Mouse (Mus musculus) kidney, embryonic 15.5 days (tissue): ENCODE data around the gene Itga9. TPM values are rescaled to one million over a fixed set of nuclear protein-coding genes. Genes with fewer than 3 reads are reported as not detected.

ENCODE experiments used
- ATAC-seq: fragments of 200-750 bp; cut with Nextera tagmentation; replicated peaks from 2 replicates; pipeline ENCODE4 v1.8.0; 2017; ENCODE audit warnings: moderate TSS enrichment; ENCODE audit not compliant: low FRiP score
- H3K27ac ChIP-seq: fragments of 300-500 bp; sonication (generic); 2 replicates; pipeline ENCODE4 v1.5.1; 2015; ENCODE audit warnings: mild to moderate bottlenecking, inconsistent platforms
- H3K27me3 ChIP-seq: fragments of 300-500 bp; sonication (generic); 2 replicates; pipeline ENCODE4 v1.6.1; 2015; ENCODE audit warnings: inconsistent platforms
- H3K36me3 ChIP-seq: fragments of 300-500 bp; sonication (generic); 2 replicates; pipeline ENCODE4 v1.6.1; 2015; ENCODE audit warnings: inconsistent platforms
- H3K4me1 ChIP-seq: fragments of 300-500 bp; sonication (generic); 2 replicates; pipeline ENCODE4 v1.6.1; 2015; ENCODE audit warnings: inconsistent platforms
- H3K4me2 ChIP-seq: fragments of 300-500 bp; sonication (generic); 2 replicates; pipeline ENCODE4 v1.6.1; 2015; ENCODE audit warnings: moderate library complexity, mild to moderate bottlenecking, inconsistent platforms
- H3K4me3 ChIP-seq: fragments of 300-500 bp; sonication (generic); replicated peaks from 2 replicates; pipeline ENCODE4 v1.5.1; 2015; ENCODE audit warnings: mild to moderate bottlenecking, inconsistent platforms
- H3K9ac ChIP-seq: fragments of 300-500 bp; sonication (generic); 2 replicates; pipeline ENCODE4 v1.6.1; 2015; ENCODE audit warnings: mild to moderate bottlenecking, inconsistent platforms
- H3K9me3 ChIP-seq: fragments of 300-500 bp; sonication (generic); replicated peaks from 2 replicates; pipeline ENCODE4 v1.6.1; 2016; ENCODE audit warnings: inconsistent platforms
- WGBS: fragments of 180-500 bp; shearing (Covaris S2); methylation state at CpG from one replicate; pipeline ENCODE4 v1.1.7; 2015; ENCODE audit warnings: mixed read lengths; 5-methylcytosine and 5-hydroxymethylcytosine counted together
- polyA plus RNA-seq: library from polyadenylated mRNA; unstranded; fragments of >200 nt; fragmentation: Nextera tagmentation; extraction: Ambion mirVana; gene quantifications from 2 replicates; pipeline ENCODE4 v1.2.1, GENCODE M21; 2015

Gene Itga9
- polyA plus RNA-seq, 1 experiment from 2014 or later = 26.1 TPM

DNA sequence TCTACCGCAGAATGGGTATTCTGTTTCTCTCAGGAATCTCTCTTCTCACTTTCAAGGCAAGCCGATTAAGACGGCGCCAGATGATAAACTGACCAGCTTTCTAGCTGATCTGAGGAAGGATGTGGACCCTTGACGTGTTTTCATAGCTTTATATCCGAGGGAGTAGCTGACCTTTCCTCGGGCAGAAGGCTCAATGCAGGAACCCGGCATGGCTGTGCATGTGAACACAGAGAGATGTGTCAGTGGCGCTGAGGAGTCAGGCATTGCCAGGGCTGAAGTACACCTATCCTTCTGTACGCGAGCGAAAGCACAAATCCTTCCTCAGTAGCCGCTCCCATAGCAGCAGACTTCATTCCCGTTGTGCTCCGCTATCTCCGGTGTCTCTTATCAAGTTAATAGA lies 207.6 kb downstream of the Itga9 start:
- no peak overlapping the region for H3K9ac ChIP-seq
- H3K27me3 ChIP-seq = no peaks in the 10 kb centered on the region
- H3K9me3 ChIP-seq = no peaks in the 10 kb centered on the region
- 21% methylated on average over 16 of the region's 16 CpGs for WGBS
- H3K4me1 ChIP-seq = peaks cover 62% of the 10 kb centered on the region
- peak; percentile 66 for ATAC-seq
- peaks cover 6% of the 10 kb centered on the region; the same call in 1 of the 2 replicates for H3K36me3 ChIP-seq
- H3K4me3 ChIP-seq = no peak overlapping the region
- peak overlapping the region; percentile 29 for H3K4me2 ChIP-seq
- peak overlapping the region; percentile 73 for H3K27ac ChIP-seq

DNA sequence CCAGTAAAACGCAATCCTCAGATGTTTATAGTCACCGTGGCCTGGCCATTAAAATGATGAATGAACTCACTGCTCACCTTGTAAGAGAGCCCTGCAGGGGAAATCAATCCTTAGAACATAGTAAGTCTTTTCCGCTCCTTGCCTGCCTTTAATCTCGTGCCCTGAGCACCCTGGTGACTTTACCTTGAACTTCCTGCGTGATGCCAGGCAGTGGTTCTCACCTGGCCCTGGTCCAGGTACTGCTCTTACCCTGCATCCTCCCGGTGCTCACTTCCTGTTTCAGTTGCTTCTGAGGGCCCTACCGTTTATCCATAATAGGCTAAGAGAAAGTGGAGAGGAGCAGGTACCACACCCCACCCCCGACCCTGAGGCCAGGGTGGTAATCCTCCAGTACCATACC lies 208.0 kb downstream of the Itga9 start:
- Histone ChIP-seq H3K9ac (no peak overlapping the region), H3K36me3 (peaks cover 6% of the 10 kb centered on the region; the same call in 1 of the 2 replicates), H3K27ac (peak overlapping the region; percentile 73), H3K4me3 (no peak overlapping the region), H3K4me1 (peaks cover 62% of the 10 kb centered on the region), H3K4me2 (peak overlapping the region; percentile 29), H3K27me3 (no peaks in the 10 kb centered on the region), H3K9me3 (no peaks in the 10 kb centered on the region)
- WGBS = 23% methylated on average over 8 of the region's 8 CpGs
- ATAC-seq = peak; percentile 49

DNA sequence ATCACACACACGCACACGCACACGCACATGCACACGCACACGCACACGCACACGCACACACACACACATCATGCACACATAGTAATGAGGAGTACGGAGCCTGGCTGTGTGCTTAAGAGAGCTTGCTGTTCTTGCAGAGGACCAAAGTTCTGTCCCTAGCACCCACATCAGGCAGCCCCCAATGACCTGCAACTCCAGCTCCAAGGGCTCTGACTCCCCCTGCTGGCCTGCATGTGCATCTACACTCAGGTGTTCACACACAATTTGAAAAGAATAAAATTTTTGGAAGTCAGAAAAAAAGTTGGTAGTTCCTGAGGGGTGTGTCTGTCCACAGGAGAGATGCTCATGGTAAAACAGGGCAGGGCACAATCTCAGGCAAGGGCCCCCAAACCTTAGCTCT lies 209.1 kb downstream of the Itga9 start:
- no peak overlapping the region for H3K4me2 ChIP-seq
- H3K9ac ChIP-seq = no peak overlapping the region
- 94% methylated on average over 8 of the region's 8 CpGs for WGBS
- no peak overlapping the region for H3K4me3 ChIP-seq
- peaks cover 5% of the 10 kb centered on the region; the same call in 1 of the 2 replicates for H3K36me3 ChIP-seq
- ATAC-seq = no peak
- peaks cover 56% of the 10 kb centered on the region for H3K4me1 ChIP-seq
- no peaks in the 10 kb centered on the region for H3K9me3 ChIP-seq
- H3K27ac ChIP-seq = no peak overlapping the region
- no peaks in the 10 kb centered on the region for H3K27me3 ChIP-seq

DNA sequence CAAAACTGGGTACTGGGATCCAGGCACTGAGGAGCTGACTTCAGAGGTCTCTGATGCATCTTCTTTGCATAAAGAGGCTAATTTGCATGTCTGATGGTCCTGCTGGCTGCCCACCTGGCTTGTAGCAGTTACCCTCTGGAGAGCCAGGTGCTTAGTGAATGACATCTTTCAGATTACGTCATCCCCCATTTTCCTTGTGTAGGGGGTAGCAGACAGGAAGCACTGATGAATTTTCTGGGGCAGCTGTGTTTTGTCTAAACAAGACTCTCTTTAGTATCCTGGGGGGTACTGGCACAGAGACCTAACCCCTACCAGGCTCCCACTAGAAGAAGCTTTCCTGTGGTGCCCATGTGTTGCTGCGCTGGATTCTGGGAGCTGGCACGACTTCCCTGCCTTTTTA lies 212.0 kb downstream of the Itga9 start:
- Histone ChIP-seq H3K27ac (no peak overlapping the region), H3K4me1 (peaks cover 50% of the 10 kb centered on the region), H3K9me3 (no peaks in the 10 kb centered on the region), H3K27me3 (no peaks in the 10 kb centered on the region), H3K4me2 (no peak overlapping the region), H3K36me3 (no peaks in the 10 kb centered on the region), H3K9ac (no peak overlapping the region), H3K4me3 (no peak overlapping the region)
- 83% methylated on average over 3 of the region's 3 CpGs for WGBS
- ATAC-seq = no peak

DNA sequence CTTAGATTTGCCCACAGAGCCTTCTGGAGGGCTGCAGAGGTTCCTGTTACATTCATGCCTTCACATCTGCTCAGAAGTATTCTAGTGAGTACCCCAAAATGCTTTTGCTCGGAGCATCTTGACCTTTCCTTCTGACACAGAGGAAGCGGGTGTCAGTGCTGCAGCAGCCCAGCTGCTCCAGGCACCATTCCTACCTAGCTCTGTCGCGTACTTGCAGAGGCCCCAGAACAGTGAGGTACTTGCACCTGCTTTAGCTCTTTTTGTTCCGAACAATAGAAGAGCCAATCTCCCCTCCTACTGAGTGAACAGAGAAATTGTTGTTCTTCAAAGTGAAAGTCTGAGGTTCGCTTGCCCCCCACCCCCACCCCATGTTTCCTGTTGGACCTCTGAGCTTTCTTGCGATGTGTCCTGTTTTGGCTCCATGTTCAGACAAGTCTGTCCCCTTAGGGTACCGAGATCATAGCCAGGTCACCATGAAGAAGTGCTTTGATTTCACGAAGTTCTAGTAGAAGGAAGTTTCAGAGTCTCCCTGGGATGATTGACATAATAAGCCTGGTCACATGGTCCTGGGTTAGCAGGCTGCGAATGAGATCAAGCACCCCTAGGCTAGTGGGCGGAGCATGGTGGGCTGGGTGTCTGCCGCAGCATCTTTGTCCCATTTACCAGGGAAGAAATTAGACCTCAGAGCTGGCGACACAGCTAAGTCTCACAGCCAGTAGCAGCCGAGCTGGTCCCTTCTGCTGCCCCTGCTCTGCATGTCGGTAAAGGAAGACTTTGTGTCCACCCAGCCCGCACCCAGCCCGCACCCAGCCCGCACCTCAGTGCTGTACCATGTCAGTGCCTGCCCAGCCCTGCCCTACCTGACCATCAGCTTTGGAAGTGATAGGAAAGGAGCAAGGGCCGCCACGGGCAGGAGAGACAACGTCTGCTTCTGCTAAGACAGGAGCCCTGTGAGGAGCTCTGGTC lies 215.0 kb downstream of the Itga9 start:
- peak overlapping the region; percentile 5; the same call in 1 of the 2 replicates for H3K27ac ChIP-seq

DNA sequence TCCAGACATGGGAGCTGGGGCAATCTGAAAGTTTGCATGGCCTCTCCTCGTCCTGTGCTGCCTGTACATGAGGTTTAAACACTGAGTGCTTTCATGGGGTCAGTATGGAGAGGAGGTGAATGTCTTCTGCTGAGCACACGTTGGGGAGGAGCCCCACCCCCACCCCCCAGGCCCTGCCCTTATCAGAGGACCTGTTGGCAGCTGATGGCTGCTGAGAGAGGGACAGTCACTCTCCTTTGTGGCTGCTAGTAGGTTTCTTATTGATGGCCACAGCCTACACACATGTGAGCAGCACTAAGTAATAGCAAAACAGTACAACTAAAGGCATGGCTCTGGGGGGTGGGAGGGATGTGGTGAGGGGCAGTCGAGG lies 215.7 kb downstream of the Itga9 start:
- 0 out of 2 replicates have a peak, but pooled peaks cover 7% of the 10 kb centered on the region for H3K36me3 ChIP-seq
- peaks cover 30% of the 10 kb centered on the region for H3K4me1 ChIP-seq
- H3K4me2 ChIP-seq = peak overlapping the region; percentile 14; the same call in 1 of the 2 replicates
- no peaks in the 10 kb centered on the region for H3K9me3 ChIP-seq
- no peak overlapping the region for H3K27ac ChIP-seq
- no peak overlapping the region for H3K4me3 ChIP-seq
- WGBS = 50% methylated on average over 3 of the region's 3 CpGs
- no peaks in the 10 kb centered on the region for H3K27me3 ChIP-seq
- H3K9ac ChIP-seq = no peak overlapping the region
- no peak; the same call in 1 of the 2 replicates for ATAC-seq

More for the DNA sequence above, 215.0 kb downstream of the Itga9 start:
- Histone ChIP-seq H3K9ac (no peak overlapping the region), H3K36me3 (0 out of 2 replicates have a peak, but pooled peaks cover 7% of the 10 kb centered on the region), H3K27me3 (no peaks in the 10 kb centered on the region), H3K9me3 (no peaks in the 10 kb centered on the region), H3K4me3 (no peak overlapping the region), H3K4me2 (peak overlapping the region; percentile 14), H3K4me1 (peaks cover 34% of the 10 kb centered on the region)
- no peak; the same call in 1 of the 2 replicates for ATAC-seq
- WGBS = 55% methylated on average over 21 of the region's 21 CpGs

DNA sequence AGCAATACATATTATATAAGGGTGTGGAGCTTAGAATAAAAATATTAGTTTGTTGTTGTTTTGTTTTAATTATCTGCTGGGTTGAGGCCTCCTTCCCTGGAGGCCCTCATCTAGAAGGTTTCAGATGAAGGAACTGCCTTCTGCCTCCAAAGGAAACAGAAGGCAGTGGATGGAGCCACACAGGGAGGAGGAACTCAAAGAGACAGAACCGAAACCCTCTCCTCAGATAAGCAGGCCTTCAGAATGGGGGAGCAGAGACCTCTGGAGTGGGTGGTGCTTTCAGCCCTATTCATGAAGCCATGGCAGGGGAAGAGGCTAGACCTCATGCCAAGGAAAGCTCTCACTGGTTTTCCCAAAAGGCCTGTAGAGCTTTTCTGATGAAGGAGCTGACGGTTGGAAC lies 216.1 kb downstream of the Itga9 start:
- 0 out of 2 replicates have a peak, but pooled peaks cover 7% of the 10 kb centered on the region for H3K36me3 ChIP-seq
- no peak overlapping the region for H3K4me2 ChIP-seq
- H3K9ac ChIP-seq = no peak overlapping the region
- no peaks in the 10 kb centered on the region for H3K9me3 ChIP-seq
- H3K27ac ChIP-seq = no peak overlapping the region
- no peak overlapping the region for H3K4me3 ChIP-seq
- no peaks in the 10 kb centered on the region for H3K27me3 ChIP-seq
- no peak for ATAC-seq
- peaks cover 26% of the 10 kb centered on the region for H3K4me1 ChIP-seq
- whole genome bisulfite sequencing = 91% methylated on average over 2 of the region's 2 CpGs

DNA sequence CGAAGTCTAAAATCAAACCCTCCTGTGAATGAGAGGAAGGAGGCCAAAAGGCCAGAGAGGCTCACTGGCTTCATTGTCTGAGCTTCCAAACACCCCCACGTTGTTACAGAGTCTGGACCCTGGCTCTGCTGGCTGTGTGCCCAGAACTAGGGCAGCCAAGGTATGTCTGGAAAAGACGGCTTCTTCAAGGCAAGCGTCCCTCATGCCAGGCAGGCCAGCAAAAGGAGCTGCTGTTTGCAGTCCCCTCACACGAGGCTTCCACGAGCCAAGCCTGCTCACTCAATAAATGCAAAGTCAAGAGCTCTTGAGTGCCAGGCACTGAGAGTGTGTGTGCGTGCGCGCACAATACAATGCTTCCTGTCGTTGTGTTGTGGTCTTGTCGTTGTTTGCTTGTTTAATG lies 224.6 kb downstream of the Itga9 start:
- peak; percentile 55; the same call in 1 of the 2 replicates for ATAC-seq
- Histone ChIP-seq H3K27me3 (no peaks in the 10 kb centered on the region), H3K27ac (peak overlapping the region; percentile 37; the same call in 1 of the 2 replicates), H3K36me3 (peaks cover 31% of the 10 kb centered on the region), H3K4me2 (no peak overlapping the region), H3K4me3 (no peak overlapping the region), H3K9me3 (no peaks in the 10 kb centered on the region), H3K9ac (no peak overlapping the region), H3K4me1 (peaks cover 15% of the 10 kb centered on the region)
- WGBS = 49% methylated on average over 11 of the region's 11 CpGs

DNA sequence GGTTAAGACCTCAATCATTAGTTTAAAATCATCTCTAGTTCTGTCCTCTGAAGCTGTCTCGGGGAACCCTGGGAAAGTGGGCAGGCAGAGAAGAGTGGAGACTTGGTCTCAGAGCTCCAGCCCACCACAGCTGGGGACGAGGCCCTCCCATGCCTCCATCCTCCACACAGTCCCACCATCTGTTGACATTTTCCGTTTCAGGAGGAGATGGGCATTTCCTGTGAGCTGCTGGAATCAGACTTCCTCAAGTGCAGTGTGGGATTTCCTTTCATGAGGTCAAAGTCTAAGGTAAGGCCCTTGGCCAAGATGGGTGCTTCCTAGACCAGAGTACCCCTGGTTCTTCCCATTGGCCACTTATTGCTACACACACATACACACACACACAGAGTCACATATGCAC lies 226.0 kb downstream of the Itga9 start:
- Histone ChIP-seq H3K4me1 (peaks cover 19% of the 10 kb centered on the region), H3K4me3 (no peak overlapping the region), H3K27me3 (no peaks in the 10 kb centered on the region), H3K27ac (no peak overlapping the region), H3K36me3 (peaks cover 41% of the 10 kb centered on the region), H3K9ac (no peak overlapping the region), H3K4me2 (no peak overlapping the region), H3K9me3 (no peaks in the 10 kb centered on the region)
- no peak for ATAC-seq
- WGBS = 63% methylated on average over 3 of the region's 3 CpGs

DNA sequence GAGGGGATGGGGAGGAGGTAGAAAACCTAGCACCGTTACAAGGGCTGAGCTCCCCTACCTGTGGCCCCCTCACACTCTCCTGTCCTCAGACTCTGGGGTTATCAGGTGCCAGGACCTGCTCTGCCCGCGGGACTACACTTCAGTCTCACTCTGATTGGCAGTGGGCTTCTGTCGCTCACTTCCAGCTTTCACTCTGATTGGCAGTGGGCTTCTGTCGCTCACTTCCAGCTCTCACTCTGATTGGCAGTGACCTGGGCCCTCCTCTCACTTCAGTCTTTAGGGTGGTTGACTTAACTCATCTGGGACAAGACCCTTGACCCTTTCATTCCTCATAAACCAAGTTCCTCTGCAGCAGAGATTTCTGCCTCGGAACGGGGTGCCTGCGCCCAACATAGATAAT lies 226.9 kb downstream of the Itga9 start:
- Histone ChIP-seq H3K4me1 (peaks cover 19% of the 10 kb centered on the region), H3K9ac (no peak overlapping the region), H3K4me2 (no peak overlapping the region), H3K9me3 (no peaks in the 10 kb centered on the region), H3K36me3 (peaks cover 41% of the 10 kb centered on the region), H3K27ac (no peak overlapping the region), H3K4me3 (no peak overlapping the region), H3K27me3 (no peaks in the 10 kb centered on the region)
- 63% methylated on average over 8 of the region's 8 CpGs for WGBS
- ATAC-seq = no peak

DNA sequence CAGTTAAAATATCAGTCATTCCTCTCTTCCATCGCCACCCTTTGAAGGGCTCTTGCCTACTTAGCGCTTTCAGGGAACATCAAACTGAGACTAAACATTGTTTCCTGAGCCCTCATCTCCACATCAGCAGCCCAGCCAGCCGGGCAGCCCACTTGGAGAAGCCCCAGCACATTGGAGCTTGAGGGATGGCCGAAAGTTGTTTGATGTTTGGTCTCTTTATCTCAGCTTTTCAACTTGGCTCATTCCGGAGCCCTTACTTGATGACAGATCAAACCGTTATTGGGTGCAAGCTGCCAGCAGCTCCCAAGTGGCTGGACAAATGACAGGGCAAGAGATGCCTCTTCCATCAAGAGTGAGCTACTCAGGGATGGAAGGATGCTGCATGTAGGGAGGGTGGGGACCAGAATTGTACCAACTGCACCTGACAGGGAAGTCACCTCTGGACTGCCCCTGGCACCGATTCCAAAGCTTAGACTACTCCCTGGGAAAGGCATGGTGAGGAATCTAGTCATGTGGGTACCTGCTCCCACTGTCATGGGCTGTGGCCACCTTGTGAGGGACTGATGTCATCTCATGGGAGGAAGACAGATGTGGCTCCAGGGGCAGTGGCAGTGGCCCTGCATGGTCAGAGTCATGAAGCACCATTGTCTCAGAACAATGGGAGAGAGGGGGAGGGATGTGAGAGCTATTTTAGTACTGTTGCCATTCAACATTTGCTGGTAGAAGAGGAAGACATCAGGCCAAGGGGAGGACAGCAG lies 232.6 kb downstream of the Itga9 start:
- H3K27me3 ChIP-seq = no peaks in the 10 kb centered on the region
- no peaks in the 10 kb centered on the region for H3K9me3 ChIP-seq
- no peak for ATAC-seq
- H3K27ac ChIP-seq = no peak overlapping the region
- WGBS = 74% methylated on average over 7 of the region's 7 CpGs
- peaks cover 54% of the 10 kb centered on the region for H3K36me3 ChIP-seq
- H3K4me3 ChIP-seq = no peak overlapping the region
- H3K4me1 ChIP-seq = peaks cover 42% of the 10 kb centered on the region
- H3K9ac ChIP-seq = no peak overlapping the region
- H3K4me2 ChIP-seq = no peak overlapping the region

DNA sequence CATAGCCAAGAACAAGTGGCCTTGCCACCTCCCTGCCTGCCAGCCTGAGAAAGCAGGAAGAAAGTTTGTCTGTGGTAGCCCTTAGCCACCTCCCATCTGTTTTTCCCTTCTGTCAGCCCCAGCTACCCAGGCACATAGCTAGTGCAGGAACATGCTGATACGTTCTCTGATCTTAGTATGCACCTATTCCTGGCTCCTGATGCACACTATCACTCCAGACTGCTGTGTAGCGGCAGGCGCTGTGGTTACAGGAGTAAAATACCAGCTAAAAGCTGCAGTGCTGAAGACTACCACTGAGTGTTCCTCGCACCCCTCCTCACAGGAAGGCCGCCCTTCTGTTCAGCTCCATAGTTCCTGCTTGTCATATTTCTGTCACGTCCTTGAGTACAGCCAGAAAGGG lies 234.8 kb downstream of the Itga9 start:
- Histone ChIP-seq H3K27ac (peak overlapping the region; percentile 59), H3K9ac (no peak overlapping the region), H3K4me3 (no peak overlapping the region), H3K27me3 (no peaks in the 10 kb centered on the region), H3K4me2 (no peak overlapping the region), H3K9me3 (no peaks in the 10 kb centered on the region), H3K36me3 (peaks cover 33% of the 10 kb centered on the region), H3K4me1 (peaks cover 55% of the 10 kb centered on the region)
- no peak for ATAC-seq
- 85% methylated on average over 6 of the region's 6 CpGs for WGBS
